Mouse (Mus musculus) intestine, embryonic 15.5 days (tissue): ENCODE data around the gene Zc3h4. TPM values are rescaled to one million over a fixed set of nuclear protein-coding genes. Genes with fewer than 3 reads are reported as not detected.

ENCODE experiments used
- ATAC-seq: fragments of 200-750 bp; cut with Nextera tagmentation; 2 replicates; pipeline ENCODE4 v1.8.0; 2017; ENCODE audit warnings: moderate TSS enrichment, moderate library complexity
- H3K27ac ChIP-seq: fragments of 300-500 bp; sonication (generic); 2 replicates; pipeline ENCODE4 v1.5.1; 2015; ENCODE audit warnings: mild to moderate bottlenecking, inconsistent platforms
- H3K27me3 ChIP-seq: fragments of 300-500 bp; sonication (generic); replicated peaks from 2 replicates; pipeline ENCODE4 v1.6.1; 2015; ENCODE audit warnings: inconsistent platforms
- H3K36me3 ChIP-seq: fragments of 300-500 bp; sonication (generic); 2 replicates; pipeline ENCODE4 v1.6.1; 2015; ENCODE audit warnings: inconsistent platforms
- H3K4me1 ChIP-seq: fragments of 300-500 bp; sonication (generic); replicated peaks from 2 replicates; pipeline ENCODE4 v1.6.1; 2015; ENCODE audit warnings: inconsistent platforms
- H3K4me2 ChIP-seq: fragments of 300-500 bp; sonication (generic); replicated peaks from 2 replicates; pipeline ENCODE4 v1.6.1; 2015; ENCODE audit warnings: mild to moderate bottlenecking, inconsistent platforms
- H3K4me3 ChIP-seq: fragments of 300-500 bp; sonication (generic); replicated peaks from 2 replicates; pipeline ENCODE4 v1.5.1; 2015; ENCODE audit warnings: inconsistent platforms
- H3K9ac ChIP-seq: fragments of 300-500 bp; sonication (generic); 2 replicates; pipeline ENCODE4 v1.6.1; 2015; ENCODE audit warnings: inconsistent platforms
- H3K9me3 ChIP-seq: fragments of 300-500 bp; sonication (generic); 2 replicates; pipeline ENCODE4 v1.6.1; 2016; ENCODE audit warnings: inconsistent platforms
- WGBS: fragments of 180-500 bp; shearing (Covaris S2); methylation state at CpG from one replicate; pipeline ENCODE4 v1.1.7; 2015; 5-methylcytosine and 5-hydroxymethylcytosine counted together
- polyA plus RNA-seq: library from polyadenylated mRNA; unstranded; fragments of >200 nt; fragmentation: Nextera tagmentation; extraction: Ambion mirVana; gene quantifications from 2 replicates; pipeline ENCODE4 v1.2.1, GENCODE M21; 2015

The Zc3h4 gene
- polyA plus RNA-seq, 1 experiment from 2014 or later, result 13.8 TPM

- Histone ChIP-seq H3K36me3 (no peaks in the 10 kb centered on the region), H3K4me2 (peak overlapping the region; percentile 52), H3K27me3 (peaks cover 63% of the 10 kb centered on the region), H3K4me3 (peak overlapping the region; percentile 23), H3K9ac (no peak overlapping the region), H3K27ac (no peak overlapping the region), H3K4me1 (peaks cover 20% of the 10 kb centered on the region), H3K9me3 (no peaks in the 10 kb centered on the region; the same call in 1 of the 2 replicates)
- ATAC-seq, result no peak
- 5% methylated on average over 33 of the region's 33 CpGs for WGBS
Measured at GRCm38 (mm10) chr7:16474445-16474844, 73.7 kb downstream of the Zc3h4 start.

DNA sequence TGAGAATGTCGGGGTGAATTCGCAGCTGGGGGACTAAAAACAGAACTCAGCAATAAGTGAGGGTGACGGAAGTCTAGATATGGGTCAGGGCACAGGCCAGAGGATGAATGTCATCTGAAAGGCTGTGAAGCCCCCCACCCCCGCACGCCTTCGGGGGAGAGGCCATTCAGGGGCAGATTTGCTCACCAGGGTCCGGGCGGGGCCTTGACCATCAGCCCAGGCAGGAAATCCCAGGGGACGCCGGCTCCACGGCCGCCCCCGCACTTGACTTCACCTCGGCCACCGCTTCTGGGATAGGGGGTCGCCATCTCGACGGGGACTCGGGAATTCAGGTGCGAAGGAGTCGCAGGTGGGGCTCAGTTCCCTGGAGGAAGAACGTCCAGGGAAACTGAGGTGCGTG is 74.6 kb downstream of the Zc3h4 start:
- no peak for ATAC-seq
- Histone ChIP-seq H3K27me3 (peaks cover 63% of the 10 kb centered on the region), H3K4me2 (peak overlapping the region; percentile 74), H3K36me3 (no peaks in the 10 kb centered on the region), H3K4me1 (peaks cover 20% of the 10 kb centered on the region), H3K27ac (no peak overlapping the region), H3K4me3 (peak overlapping the region; percentile 3; the same call in 1 of the 2 replicates), H3K9me3 (no peaks in the 10 kb centered on the region; the same call in 1 of the 2 replicates), H3K9ac (no peak overlapping the region)
- WGBS, result 4% methylated on average over 23 of the region's 23 CpGs

DNA sequence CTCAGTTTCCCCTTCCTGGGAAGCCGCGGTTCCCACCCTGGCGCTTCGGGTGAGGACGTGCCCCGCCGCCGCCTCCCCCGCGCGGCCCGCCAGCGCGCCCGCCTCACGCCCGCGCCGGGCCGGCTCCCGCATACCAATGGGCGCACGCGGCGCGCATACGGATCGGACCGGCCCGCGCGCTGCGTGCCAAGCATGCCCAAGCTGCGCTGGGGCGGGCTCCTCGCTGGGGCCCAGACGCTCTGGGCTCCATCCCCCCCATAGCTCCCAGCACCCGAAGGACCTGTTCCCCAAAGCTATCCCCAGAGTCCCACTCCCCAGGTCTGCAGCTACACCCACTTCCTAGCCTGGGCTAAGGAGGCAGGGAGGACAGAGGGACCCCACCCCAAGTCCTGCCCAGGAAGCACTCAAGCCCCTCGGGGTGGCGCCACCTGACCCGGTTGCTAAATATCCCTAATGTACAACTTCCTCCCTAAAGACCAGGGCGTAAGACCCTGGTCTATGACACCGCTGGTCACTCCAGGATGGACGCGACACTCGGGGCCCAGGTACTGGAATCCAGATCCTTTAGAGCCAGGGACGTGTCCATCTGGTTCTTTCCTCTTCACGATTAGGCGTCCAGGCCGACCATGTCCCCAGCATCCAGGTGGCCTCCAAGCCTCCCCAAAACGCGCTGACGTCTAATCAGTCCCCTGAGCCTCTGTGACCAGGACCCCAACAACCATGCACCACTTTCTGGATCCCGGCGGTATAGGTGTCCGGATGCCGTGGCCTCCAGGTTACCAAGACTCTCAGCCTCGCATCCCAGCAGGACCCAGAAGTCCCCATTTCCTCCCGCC is 75.3 kb downstream of the Zc3h4 start:
- 0 out of 2 replicates have a peak, but pooled peaks have one; percentile 5 for ATAC-seq
- Histone ChIP-seq H3K4me3 (peak overlapping the region; percentile 36), H3K27me3 (peaks cover 60% of the 10 kb centered on the region), H3K9ac (no peak overlapping the region), H3K27ac (no peak overlapping the region), H3K36me3 (no peaks in the 10 kb centered on the region), H3K4me1 (peaks cover 20% of the 10 kb centered on the region), H3K9me3 (no peaks in the 10 kb centered on the region; the same call in 1 of the 2 replicates), H3K4me2 (peak overlapping the region; percentile 74)
- 1% methylated on average over 58 of the region's 59 CpGs for WGBS

GRCm38 (mm10) chr7:16476600-16476989 is 75.9 kb downstream of the Zc3h4 start:
- peaks cover 56% of the 10 kb centered on the region for H3K27me3 ChIP-seq
- H3K9me3 ChIP-seq, result no peaks in the 10 kb centered on the region; the same call in 1 of the 2 replicates
- H3K9ac ChIP-seq, result no peak overlapping the region
- no peaks in the 10 kb centered on the region for H3K36me3 ChIP-seq
- H3K27ac ChIP-seq, result no peak overlapping the region
- WGBS, result 2% methylated on average over 34 of the region's 34 CpGs
- peak overlapping the region; percentile 74 for H3K4me2 ChIP-seq
- H3K4me1 ChIP-seq, result peaks cover 20% of the 10 kb centered on the region
- H3K4me3 ChIP-seq, result peak overlapping the region; percentile 36
- peak; percentile 52 for ATAC-seq

DNA sequence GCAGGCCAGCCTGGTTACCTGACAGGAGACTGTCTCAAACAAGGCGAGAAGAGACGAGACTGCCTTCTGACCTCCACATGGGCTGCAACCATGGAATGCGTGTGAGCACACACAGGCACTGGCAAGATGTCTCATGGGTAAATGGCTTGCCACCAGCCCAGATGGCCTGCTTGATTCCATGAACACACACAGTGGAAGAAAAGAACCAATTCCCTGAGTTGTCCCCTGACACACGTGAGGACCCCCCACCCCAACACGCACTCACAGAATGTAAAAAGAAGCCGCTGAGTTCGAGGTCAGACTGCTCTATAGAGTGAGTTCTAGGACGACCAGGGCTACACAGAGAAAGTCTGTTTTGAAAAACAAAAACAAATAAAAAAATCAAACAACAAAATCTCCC is 76.9 kb downstream of the Zc3h4 start, which contains the start of gene Npas1:
TSS of gene Npas1 (minus strand) at position 101 of the 400 bp plus-strand sequence.
- Histone ChIP-seq H3K9ac (no peak within 1 kb of the TSS), H3K4me1 (peaks cover 20% of the 10 kb centered on the region), H3K4me3 (peak within 1 kb of the TSS; percentile 36), H3K9me3 (no peaks in the 10 kb centered on the region; the same call in 1 of the 2 replicates), H3K27me3 (peaks cover 48% of the 10 kb centered on the region), H3K27ac (no peak within 1 kb of the TSS), H3K4me2 (peak within 1 kb of the TSS; percentile 74), H3K36me3 (no peaks in the 10 kb centered on the region)
- ATAC-seq, result no peak
- 90% methylated on average over 8 of the region's 8 CpGs for WGBS

Other genes with a start within 250 kb of the Zc3h4 start
- gene Meis3, start 225.8 kb upstream of the Zc3h4 start, polyA plus RNA-seq, result 30.8 and 31.8 TPM in 2 replicates
- gene Dhx34, start 178.9 kb upstream of the Zc3h4 start, polyA plus RNA-seq, result 21.8 and 34.2 TPM in 2 replicates
- gene C5ar2, start 156.8 kb upstream of the Zc3h4 start, polyA plus RNA-seq, result 0.13 and 0.23 TPM in 2 replicates
- gene C5ar1, start 141.4 kb upstream of the Zc3h4 start, polyA plus RNA-seq, result 2.4 TPM in 2 replicates
- gene Inafm1, start 127.3 kb upstream of the Zc3h4 start, polyA plus RNA-seq, result 16.4 and 16.6 TPM in 2 replicates
- 23.3 and 24.7 TPM in 2 replicates for gene Ccdc9, start 114.1 kb upstream of the Zc3h4 start, polyA plus RNA-seq
- gene Bbc3, start 92.5 kb upstream of the Zc3h4 start, polyA plus RNA-seq, result 5.9 and 6.4 TPM in 2 replicates
- 270 and 284 TPM in 2 replicates for gene Sae1, start 13.1 kb upstream of the Zc3h4 start, polyA plus RNA-seq
- gene Tmem160, start 51.9 kb downstream of the Zc3h4 start, polyA plus RNA-seq, result 48.9 and 54.8 TPM in 2 replicates
- gene Npas1, start 76.8 kb downstream of the Zc3h4 start, polyA plus RNA-seq, result 0.25 and 0.38 TPM in 2 replicates
- 10.7 and 11.4 TPM in 2 replicates for gene Arhgap35, start 214.1 kb downstream of the Zc3h4 start, polyA plus RNA-seq